Mouse (Mus musculus): ENCODE results near the gene Ahdc1. TPM values are rescaled to one million over a fixed set of nuclear protein-coding genes. Genes with fewer than 3 reads are reported as not detected.
"Not testable (repeated sequence)": the region's sequence is repeated elsewhere in the genome, so short reads cannot be mapped to it uniquely, and the experiment has no call there.

Gene Ahdc1
- polyA plus RNA-seq, 1 experiment from 2014 or later = 4.9 TPM

DNA sequence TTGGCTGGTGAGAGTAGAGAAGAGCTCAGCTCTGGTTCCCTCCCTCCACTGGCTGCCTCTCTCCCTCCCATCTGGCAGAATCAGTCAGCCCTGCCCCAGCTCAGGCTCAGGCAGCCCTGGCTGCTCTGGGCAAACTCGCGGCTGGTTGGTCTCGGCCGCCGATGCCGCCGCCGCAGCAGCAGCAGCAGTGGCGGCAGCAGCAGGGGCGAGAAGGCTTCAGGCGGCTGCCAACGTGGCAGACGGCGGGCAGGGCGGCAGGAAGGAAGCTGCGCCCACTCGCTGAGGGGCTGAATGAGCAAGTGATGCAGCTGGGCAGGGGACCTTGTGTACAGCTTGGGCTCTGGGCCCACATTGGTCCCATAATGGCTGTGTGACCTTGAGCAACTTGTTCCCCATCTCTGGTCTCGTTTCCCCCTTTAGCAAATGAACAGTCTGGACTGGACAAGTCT lies 81.4 kb downstream of the Ahdc1 start:
- Histone ChIP-seq H3K9me3 (ENCODE audit: control insufficient read depth, low read length) (no peaks in the 10 kb centered on the region), H3K27ac (ENCODE audit: low read depth, low read length) (peak overlapping the region; percentile 53), H3K9ac (ENCODE audit: low read length) (peak overlapping the region; percentile 54), H3K4me3 (ENCODE audit: low read depth, low read length) (no peak overlapping the region), H3K4me1 (ENCODE audit: control insufficient read depth, insufficient read depth, low read length) (peaks cover 41% of the 10 kb centered on the region), H3K27me3 (ENCODE audit: control insufficient read depth, insufficient read depth, low read length) (peaks cover 6% of the 10 kb centered on the region; the same call in 1 of the 2 replicates), H3K4me2 (peak overlapping the region; percentile 30), H3K36me3 (ENCODE audit: control insufficient read depth, insufficient read depth, low read length) (no peaks in the 10 kb centered on the region)
- DNase-seq (ENCODE audit: low spot score, missing footprints) (peak; percentile 90), ATAC-seq (ENCODE audit: low FRiP score) (no peak)
- WGBS = 6% methylated on average over 18 of the region's 18 CpGs

DNA sequence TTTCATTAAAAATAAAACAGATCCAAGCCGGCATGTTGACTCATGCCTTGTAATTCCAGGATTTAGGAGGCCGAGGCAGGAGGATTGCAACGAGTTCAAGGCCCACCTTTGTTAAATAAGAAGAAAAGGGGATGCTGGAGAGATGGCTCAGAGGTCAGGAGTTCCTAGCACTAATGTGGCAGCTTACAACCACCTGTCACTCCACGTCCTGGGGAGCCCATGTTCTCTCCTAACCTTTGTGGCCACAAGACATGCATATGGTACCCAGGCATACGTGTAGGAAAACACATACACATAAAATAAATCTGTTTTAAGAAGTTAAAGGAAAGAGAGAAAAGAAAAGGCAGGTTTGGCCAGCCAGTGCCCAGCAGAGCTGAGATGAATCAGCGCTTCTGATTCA lies 82.0 kb downstream of the Ahdc1 start:
- peaks cover 41% of the 10 kb centered on the region for H3K4me1 ChIP-seq (ENCODE audit: control insufficient read depth, insufficient read depth, low read length)
- H3K4me2 ChIP-seq = no peak overlapping the region
- H3K36me3 ChIP-seq (ENCODE audit: control insufficient read depth, insufficient read depth, low read length) = no peaks in the 10 kb centered on the region
- H3K27me3 ChIP-seq (ENCODE audit: control insufficient read depth, insufficient read depth, low read length) = peaks cover 6% of the 10 kb centered on the region; the same call in 1 of the 2 replicates
- ATAC-seq (ENCODE audit: low FRiP score) = no peak
- H3K9ac ChIP-seq (ENCODE audit: low read length) = no peak overlapping the region
- no peak overlapping the region for H3K4me3 ChIP-seq (ENCODE audit: low read depth, low read length)
- 55% methylated on average over 6 of the region's 6 CpGs for WGBS
- DNase-seq (ENCODE audit: low spot score, missing footprints) = no peak
- H3K27ac ChIP-seq (ENCODE audit: low read depth, low read length) = no peak overlapping the region
- no peaks in the 10 kb centered on the region for H3K9me3 ChIP-seq (ENCODE audit: control insufficient read depth, low read length)

DNA sequence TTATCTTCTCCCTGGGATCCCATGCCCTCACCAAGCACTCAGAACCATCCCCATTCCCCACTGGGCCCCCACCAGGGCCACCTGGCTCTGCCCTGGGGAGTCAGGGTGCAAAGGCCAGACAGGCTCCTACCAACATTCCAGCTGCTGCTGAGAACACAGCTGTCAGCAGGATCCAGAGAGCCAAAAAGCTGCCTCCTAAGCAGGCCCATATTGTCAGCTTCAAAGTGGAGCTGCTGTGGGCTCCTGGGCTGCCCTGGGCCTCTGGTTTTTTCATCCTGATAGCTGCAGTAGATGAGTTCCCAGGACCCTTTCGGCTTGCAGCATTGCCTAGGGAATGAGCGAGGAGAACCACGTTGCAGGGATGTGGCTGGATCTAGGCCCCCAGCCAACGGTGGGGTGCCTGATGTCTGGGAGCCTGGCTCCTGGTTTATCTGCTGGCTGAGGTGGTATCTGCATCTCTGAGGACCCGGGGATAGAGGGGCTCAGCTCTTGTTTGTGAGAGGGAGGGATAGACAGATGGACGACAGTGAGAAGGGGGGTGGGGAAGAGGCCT lies 82.5 kb downstream of the Ahdc1 start:
- DNase-seq (ENCODE audit: low spot score, missing footprints) = peak; percentile 87
- H3K4me2 ChIP-seq = no peak overlapping the region

GRCm38 (mm10) chr4:133094255-133094654 lies 83.2 kb downstream of the Ahdc1 start:
- H3K27me3 ChIP-seq (ENCODE audit: control insufficient read depth, insufficient read depth, low read length) = peaks cover 6% of the 10 kb centered on the region; the same call in 1 of the 2 replicates
- H3K4me3 ChIP-seq (ENCODE audit: low read depth, low read length) = no peak overlapping the region
- H3K36me3 ChIP-seq (ENCODE audit: control insufficient read depth, insufficient read depth, low read length) = no peaks in the 10 kb centered on the region
- H3K27ac ChIP-seq (ENCODE audit: low read depth, low read length) = no peak overlapping the region
- no peak overlapping the region for H3K4me2 ChIP-seq
- peak; percentile 86 for DNase-seq (ENCODE audit: low spot score, missing footprints)
- H3K4me1 ChIP-seq (ENCODE audit: control insufficient read depth, insufficient read depth, low read length) = peaks cover 41% of the 10 kb centered on the region
- no peak for ATAC-seq (ENCODE audit: low FRiP score)
- no peak overlapping the region for H3K9ac ChIP-seq (ENCODE audit: low read length)
- WGBS = 33% methylated on average over 1 of the region's 1 CpGs
- H3K9me3 ChIP-seq (ENCODE audit: control insufficient read depth, low read length) = no peaks in the 10 kb centered on the region

More for the DNA sequence above, 82.5 kb downstream of the Ahdc1 start:
- WGBS = 24% methylated on average over 6 of the region's 6 CpGs
- H3K27ac ChIP-seq (ENCODE audit: low read depth, low read length) = peak overlapping the region; percentile 35; the same call in 1 of the 2 replicates
- H3K9ac ChIP-seq (ENCODE audit: low read length) = peak overlapping the region; percentile 20; the same call in 1 of the 2 replicates
- H3K4me1 ChIP-seq (ENCODE audit: control insufficient read depth, insufficient read depth, low read length) = peaks cover 41% of the 10 kb centered on the region
- H3K4me3 ChIP-seq (ENCODE audit: low read depth, low read length) = no peak overlapping the region
- no peak for ATAC-seq (ENCODE audit: low FRiP score)
- H3K27me3 ChIP-seq (ENCODE audit: control insufficient read depth, insufficient read depth, low read length) = peaks cover 6% of the 10 kb centered on the region; the same call in 1 of the 2 replicates
- H3K36me3 ChIP-seq (ENCODE audit: control insufficient read depth, insufficient read depth, low read length) = no peaks in the 10 kb centered on the region
- no peaks in the 10 kb centered on the region for H3K9me3 ChIP-seq (ENCODE audit: control insufficient read depth, low read length)

DNA sequence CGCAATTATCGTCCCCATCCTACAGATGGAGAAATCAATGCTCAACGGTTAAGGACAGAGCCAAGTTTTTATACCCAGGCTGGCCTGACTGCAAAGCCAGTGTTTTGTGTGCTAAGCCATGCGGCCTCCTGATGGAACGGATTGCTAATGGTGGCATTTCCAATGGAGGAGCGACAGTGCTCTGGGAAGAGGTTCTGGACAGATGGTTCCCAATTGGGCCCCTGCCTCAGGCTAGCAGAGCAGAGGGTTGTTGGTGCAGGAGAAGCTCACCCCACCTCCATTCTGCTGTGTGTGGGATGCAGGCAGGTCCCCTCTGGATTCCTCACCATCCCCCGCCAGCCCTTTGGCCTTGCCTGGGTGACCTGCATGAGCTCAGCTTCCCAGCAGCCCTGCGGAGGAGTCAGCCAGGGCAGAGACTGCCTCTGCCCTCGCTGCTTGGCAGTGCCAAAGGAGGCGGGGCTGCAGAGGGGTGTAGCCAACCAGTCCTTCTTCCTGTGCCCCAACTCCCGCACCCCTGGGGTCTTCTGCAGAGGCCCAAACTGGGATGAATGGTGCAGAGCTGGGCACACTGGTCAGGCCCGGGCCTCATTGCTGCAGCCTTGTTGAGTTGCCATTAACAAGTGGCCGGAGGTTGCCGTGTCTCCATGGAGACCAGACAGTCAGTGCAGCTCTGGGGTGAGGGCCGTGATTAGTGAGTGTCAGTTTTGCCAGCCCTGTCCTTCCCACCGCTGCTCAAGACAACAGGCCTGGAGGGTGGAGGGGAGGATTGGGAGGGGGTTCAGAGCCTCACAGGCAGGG lies 84.1 kb downstream of the Ahdc1 start:
- Histone ChIP-seq H3K27ac (ENCODE audit: low read depth, low read length) (peak overlapping the region; percentile 65), H3K9me3 (ENCODE audit: control insufficient read depth, low read length) (no peaks in the 10 kb centered on the region), H3K27me3 (ENCODE audit: control insufficient read depth, insufficient read depth, low read length) (peaks cover 6% of the 10 kb centered on the region; the same call in 1 of the 2 replicates), H3K4me1 (ENCODE audit: control insufficient read depth, insufficient read depth, low read length) (peaks cover 38% of the 10 kb centered on the region), H3K4me3 (ENCODE audit: low read depth, low read length) (peak overlapping the region; percentile 9; the same call in 1 of the 2 replicates), H3K9ac (ENCODE audit: low read length) (peak overlapping the region; percentile 39), H3K4me2 (peak overlapping the region; percentile 30), H3K36me3 (ENCODE audit: control insufficient read depth, insufficient read depth, low read length) (no peaks in the 10 kb centered on the region)
- WGBS = 24% methylated on average over 16 of the region's 16 CpGs
- ATAC-seq (ENCODE audit: low FRiP score) (peak; percentile 89), DNase-seq (ENCODE audit: low spot score, missing footprints) (peak; percentile 96)

GRCm38 (mm10) chr4:133095734-133096065 lies 84.6 kb downstream of the Ahdc1 start:
- not testable (repeated sequence) for H3K27me3 ChIP-seq (ENCODE audit: control insufficient read depth, insufficient read depth, low read length)

DNA sequence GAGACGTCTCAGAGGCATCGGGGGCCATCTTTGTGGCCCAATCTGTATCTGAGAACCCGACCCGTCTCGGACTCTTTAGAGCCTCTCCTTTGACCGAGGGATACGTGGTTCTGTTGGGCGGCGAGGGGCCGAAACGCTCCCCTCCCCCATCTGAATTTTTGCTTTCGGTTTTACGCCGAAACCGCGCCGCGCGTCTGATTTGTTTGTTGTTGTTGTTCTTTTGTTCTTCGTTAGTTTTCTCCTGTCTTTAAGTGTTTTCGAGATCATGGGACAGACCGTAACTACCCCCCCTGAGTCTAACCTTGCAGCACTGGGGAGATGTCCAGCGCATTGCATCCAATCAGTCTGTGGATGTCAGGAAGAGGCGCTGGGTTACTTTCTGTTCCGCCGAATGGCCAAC lies 85.6 kb downstream of the Ahdc1 start:
- H3K9me3 ChIP-seq (ENCODE audit: control insufficient read depth, low read length); H3K27ac ChIP-seq (ENCODE audit: low read depth, low read length); H3K27me3 ChIP-seq (ENCODE audit: control insufficient read depth, insufficient read depth, low read length); H3K36me3 ChIP-seq (ENCODE audit: control insufficient read depth, insufficient read depth, low read length); DNase-seq (ENCODE audit: low spot score, missing footprints); ATAC-seq (ENCODE audit: low FRiP score); H3K4me2 ChIP-seq; H3K9ac ChIP-seq (ENCODE audit: low read length): not testable (repeated sequence)
- Histone ChIP-seq H3K4me3 (ENCODE audit: low read depth, low read length) (peak overlapping the region; percentile 20; the same call in 1 of the 2 replicates), H3K4me1 (ENCODE audit: control insufficient read depth, insufficient read depth, low read length) (peaks cover 28% of the 10 kb centered on the region)
- WGBS = under 1% methylated on average over 13 of the region's 26 CpGs

More at GRCm38 (mm10) chr4:133095734-133096065, 84.6 kb downstream of the Ahdc1 start:
- not testable (repeated sequence) for DNase-seq (ENCODE audit: low spot score, missing footprints); H3K9me3 ChIP-seq (ENCODE audit: control insufficient read depth, low read length); ATAC-seq (ENCODE audit: low FRiP score); H3K36me3 ChIP-seq (ENCODE audit: control insufficient read depth, insufficient read depth, low read length); H3K4me3 ChIP-seq (ENCODE audit: low read depth, low read length)
- WGBS = 8% methylated on average over 3 of the region's 3 CpGs
- peaks cover 33% of the 10 kb centered on the region for H3K4me1 ChIP-seq (ENCODE audit: control insufficient read depth, insufficient read depth, low read length)
- peak overlapping the region; percentile 17; the same call in 1 of the 2 replicates for H3K27ac ChIP-seq (ENCODE audit: low read depth, low read length)
- peak overlapping the region; percentile 30 for H3K4me2 ChIP-seq
- H3K9ac ChIP-seq (ENCODE audit: low read length) = peak overlapping the region; percentile 39; the same call in 1 of the 2 replicates

GRCm38 (mm10) chr4:133101751-133102150 lies 90.7 kb downstream of the Ahdc1 start:
- H3K27ac ChIP-seq (ENCODE audit: low read depth, low read length) = no peak overlapping the region
- H3K4me2 ChIP-seq = no peak overlapping the region
- no peaks in the 10 kb centered on the region for H3K27me3 ChIP-seq (ENCODE audit: control insufficient read depth, insufficient read depth, low read length)
- no peak for DNase-seq (ENCODE audit: low spot score, missing footprints)
- no peak for ATAC-seq (ENCODE audit: low FRiP score)
- H3K9ac ChIP-seq (ENCODE audit: low read length) = no peak overlapping the region
- no peak overlapping the region for H3K4me3 ChIP-seq (ENCODE audit: low read depth, low read length)
- no peaks in the 10 kb centered on the region for H3K36me3 ChIP-seq (ENCODE audit: control insufficient read depth, insufficient read depth, low read length)
- H3K4me1 ChIP-seq (ENCODE audit: control insufficient read depth, insufficient read depth, low read length) = peaks cover 2% of the 10 kb centered on the region; the same call in 1 of the 2 replicates
- no peaks in the 10 kb centered on the region for H3K9me3 ChIP-seq (ENCODE audit: control insufficient read depth, low read length)
- 85% methylated on average over 9 of the region's 9 CpGs for WGBS
